Mouse (Mus musculus) stomach, postnatal 0 days (tissue): ENCODE measurements at regions not wholly inside any gene's neighbourhood (a gene's known extent, or its start where the extent isn't known, plus 50 kb on each side); places are given as distances from the start of the nearest gene placed in this dataset.

Experiments
- CTCF ChIP-seq: IDR thresholded peaks from 2 replicates; pipeline ENCODE4 v1.5.1; 2016; ENCODE audit warnings: antibody characterized with exemption, low read depth, mild to moderate bottlenecking, moderate library complexity
- EP300 ChIP-seq: optimal IDR thresholded peaks from 2 replicates; pipeline ENCODE3; 2016; ENCODE audit warnings: antibody characterized with exemption

DNA sequence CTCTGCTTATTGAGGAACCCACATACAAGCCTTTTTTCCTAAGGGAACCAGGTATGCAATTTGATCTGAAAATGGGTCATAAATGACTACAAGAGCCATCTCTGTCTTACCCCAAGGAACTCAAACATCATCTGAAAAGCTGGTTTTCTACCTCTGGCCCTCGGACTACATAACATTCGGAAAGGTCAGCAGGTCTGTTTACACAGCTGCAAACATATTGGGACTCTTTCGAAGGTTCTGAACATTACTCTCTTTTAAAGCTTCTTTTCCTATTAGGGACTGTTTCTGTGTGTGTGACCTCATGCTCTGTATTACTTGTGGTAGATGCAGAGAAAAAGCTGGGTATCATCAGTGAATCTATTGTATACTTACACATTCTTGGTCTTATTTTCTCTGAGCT lies 491.9 kb upstream of the 4930452B06Rik start:
- TF ChIP-seq CTCF (no peak), EP300 (no peak)
